Mouse (Mus musculus): ENCODE results near the gene Fam78a. TPM values are rescaled to one million over a fixed set of nuclear protein-coding genes. Genes with fewer than 3 reads are reported as not detected.
A peak's percentile ranks its signal among the peaks of the same experiment; 100 is the strongest.

The Fam78a gene
- polyA plus RNA-seq, 1 experiment from 2014 or later, result 2.2 TPM

DNA sequence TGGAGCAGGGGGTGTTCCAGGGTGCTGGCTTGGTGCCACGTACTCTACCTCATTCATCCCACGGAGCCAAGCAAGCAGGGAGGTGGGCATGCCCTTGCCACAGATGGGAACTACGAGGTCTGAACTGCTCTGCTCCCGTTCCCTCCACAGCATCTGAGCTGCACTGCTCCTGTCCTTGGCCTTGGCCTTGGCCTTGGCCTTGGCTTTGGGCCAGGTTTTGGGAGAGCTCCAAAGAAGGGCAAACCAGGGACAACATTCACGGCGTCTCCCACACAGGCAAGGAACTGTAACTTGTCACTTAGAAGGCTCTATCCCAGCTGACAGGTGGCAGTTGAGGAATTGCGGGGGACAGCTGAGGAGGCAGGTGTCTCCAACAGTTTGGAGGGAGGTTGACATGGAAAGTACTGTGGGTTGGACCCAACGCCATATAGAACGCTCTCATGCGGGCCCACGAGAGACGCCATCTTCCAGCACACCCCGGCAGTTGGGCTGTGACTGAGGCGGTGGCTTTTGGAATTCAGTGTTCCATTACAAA, 5.4 kb downstream of the Fam78a start:
- no peaks in the 10 kb centered on the region for H3K36me3 ChIP-seq (replicated peaks)
- H3K4me1 ChIP-seq, result peaks cover 42% of the 10 kb centered on the region
- no peak overlapping the region for H3K4me3 ChIP-seq
- no peaks in the 10 kb centered on the region for H3K9me3 ChIP-seq
- no peak overlapping the region for H3K27ac ChIP-seq (replicated peaks)
- H3K27me3 ChIP-seq (replicated peaks; ENCODE audit: low read depth, poor library complexity, severe bottlenecking), result peaks cover 51% of the 10 kb centered on the region
- no peak for DNase-seq (ENCODE audit: low spot score)
- WGBS, result 92% methylated on average over 14 of the region's 14 CpGs

DNA sequence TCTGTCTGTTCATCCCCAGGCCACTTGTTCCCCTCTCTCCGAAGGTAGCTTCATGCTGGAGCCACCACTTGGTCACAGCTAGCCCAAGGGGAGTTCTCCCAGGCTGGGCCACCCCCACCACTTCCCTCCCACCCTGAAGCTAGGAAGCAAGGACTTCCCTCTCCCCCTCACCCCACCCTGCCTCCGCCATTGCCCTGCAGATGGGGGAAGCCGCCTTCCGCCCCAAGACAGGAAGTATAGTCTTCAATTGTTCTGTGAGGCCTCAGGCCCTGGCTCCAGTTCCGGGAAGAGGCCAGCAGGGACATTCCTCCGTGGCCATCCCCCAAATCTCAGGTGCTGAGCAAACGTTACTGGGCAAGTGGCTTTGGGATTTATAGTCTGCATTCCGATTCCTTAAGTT, 6.1 kb downstream of the Fam78a start:
- peaks cover 43% of the 10 kb centered on the region for H3K27me3 ChIP-seq (replicated peaks; ENCODE audit: low read depth, poor library complexity, severe bottlenecking)
- no peaks in the 10 kb centered on the region for H3K9me3 ChIP-seq
- peak overlapping the region; percentile 52 for H3K27ac ChIP-seq (replicated peaks)
- DNase-seq (ENCODE audit: low spot score), result peak; percentile 23
- WGBS, result 39% methylated on average over 8 of the region's 8 CpGs
- peaks cover 41% of the 10 kb centered on the region for H3K4me1 ChIP-seq
- H3K4me3 ChIP-seq, result 0 out of 2 replicates have a peak overlapping the region, but pooled peaks have one; percentile 17
- no peaks in the 10 kb centered on the region for H3K36me3 ChIP-seq (replicated peaks)

DNA sequence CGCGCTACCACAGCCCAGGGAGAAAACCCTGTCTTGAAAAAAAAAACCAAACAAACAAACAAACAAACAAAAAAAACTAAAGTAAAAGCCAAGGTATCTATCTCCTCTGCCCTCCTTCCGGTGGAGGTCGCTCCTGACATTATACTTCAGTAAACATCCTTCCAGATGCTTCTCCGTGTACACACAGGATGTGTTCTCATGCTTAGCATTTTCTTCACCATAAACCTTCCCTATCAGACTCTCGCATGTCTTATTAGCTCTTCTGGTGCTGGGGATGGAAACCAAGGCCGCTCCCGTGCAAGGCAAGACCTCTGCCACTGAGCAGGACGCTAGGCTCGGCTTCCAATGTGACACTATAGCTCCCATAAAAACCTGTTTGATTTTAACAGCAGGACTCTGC, 6.9 kb downstream of the Fam78a start:
- H3K27me3 ChIP-seq (replicated peaks; ENCODE audit: low read depth, poor library complexity, severe bottlenecking), result peaks cover 35% of the 10 kb centered on the region
- DNase-seq (ENCODE audit: low spot score), result no peak
- 85% methylated on average over 10 of the region's 10 CpGs for WGBS
- peaks cover 33% of the 10 kb centered on the region for H3K4me1 ChIP-seq
- H3K4me3 ChIP-seq, result no peak overlapping the region
- peak overlapping the region; percentile 52 for H3K27ac ChIP-seq (replicated peaks)
- no peaks in the 10 kb centered on the region for H3K36me3 ChIP-seq (replicated peaks)
- H3K9me3 ChIP-seq, result no peaks in the 10 kb centered on the region

DNA sequence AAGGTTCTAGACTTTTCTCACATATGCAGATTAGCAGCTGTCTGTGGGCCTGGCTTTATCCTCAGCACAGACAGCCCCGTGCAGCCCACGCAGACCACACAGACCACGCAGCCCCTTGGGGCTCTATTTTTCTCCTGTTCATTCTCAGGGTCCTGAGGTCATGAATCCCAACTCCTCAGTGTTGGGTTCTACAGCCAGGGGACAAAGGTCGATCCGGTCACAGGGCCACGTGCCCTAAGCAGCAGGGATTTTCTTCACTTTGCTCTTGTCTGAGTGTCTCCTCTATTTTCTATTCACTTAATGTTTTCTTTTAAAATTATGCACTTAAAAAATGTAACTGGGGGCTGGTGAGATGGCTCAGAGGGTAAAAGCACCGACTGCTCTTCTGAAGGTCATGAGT, 9.3 kb downstream of the Fam78a start:
- H3K27me3 ChIP-seq (replicated peaks; ENCODE audit: low read depth, poor library complexity, severe bottlenecking), result peaks cover 12% of the 10 kb centered on the region
- no peak overlapping the region for H3K27ac ChIP-seq (replicated peaks)
- H3K36me3 ChIP-seq (replicated peaks), result no peaks in the 10 kb centered on the region
- peaks cover 27% of the 10 kb centered on the region for H3K4me1 ChIP-seq
- no peak overlapping the region for H3K4me3 ChIP-seq
- no peaks in the 10 kb centered on the region for H3K9me3 ChIP-seq
- WGBS, result 63% methylated on average over 7 of the region's 7 CpGs
- no peak for DNase-seq (ENCODE audit: low spot score)

DNA sequence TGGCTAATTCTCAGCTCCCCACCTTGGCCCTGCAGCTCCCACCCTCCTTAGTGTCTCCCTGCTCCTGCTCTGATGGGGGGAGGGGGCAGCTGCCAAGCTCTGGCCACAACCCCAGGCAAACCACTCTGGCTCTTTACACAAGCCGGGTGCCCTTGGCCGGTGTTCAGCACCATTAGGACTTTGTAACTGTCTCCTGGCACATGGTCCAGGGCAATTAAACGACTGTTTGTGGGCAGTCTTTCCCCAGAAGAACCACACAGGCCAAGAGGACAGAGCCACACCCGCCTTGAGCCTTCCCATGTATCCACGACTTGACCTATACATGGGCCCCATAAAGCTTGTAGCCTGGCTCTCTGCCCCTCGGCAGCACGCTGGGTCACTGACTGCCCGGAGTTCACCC, 10.3 kb downstream of the Fam78a start:
- Histone ChIP-seq H3K36me3 (replicated peaks) (no peaks in the 10 kb centered on the region), H3K4me3 (no peak overlapping the region), H3K27me3 (replicated peaks; ENCODE audit: low read depth, poor library complexity, severe bottlenecking) (peaks cover 7% of the 10 kb centered on the region; the same call in 1 of the 2 replicates), H3K4me1 (peaks cover 26% of the 10 kb centered on the region), H3K9me3 (no peaks in the 10 kb centered on the region), H3K27ac (replicated peaks) (no peak overlapping the region)
- 72% methylated on average over 8 of the region's 8 CpGs for WGBS
- no peak for DNase-seq (ENCODE audit: low spot score)

DNA sequence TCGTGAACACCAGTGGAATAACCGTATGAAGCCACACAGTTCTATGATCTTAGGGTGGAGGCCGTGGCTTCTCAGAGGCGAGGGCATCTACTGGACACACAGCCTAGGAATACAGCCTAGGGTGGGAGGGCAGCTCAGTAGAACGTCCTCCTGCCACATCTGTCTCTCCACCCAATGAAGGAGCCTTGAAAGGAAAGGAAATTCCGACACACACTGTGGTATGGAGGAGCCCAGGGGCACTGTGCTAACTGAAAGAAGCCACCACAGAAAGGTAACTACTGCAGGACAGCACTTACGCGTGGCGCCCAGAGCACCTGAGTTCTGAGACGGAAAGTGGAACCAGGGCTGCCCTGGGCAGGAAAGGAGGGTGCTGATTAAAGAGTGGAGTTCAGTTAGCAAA, 13.9 kb downstream of the Fam78a start:
- Histone ChIP-seq H3K27me3 (replicated peaks; ENCODE audit: low read depth, poor library complexity, severe bottlenecking) (peaks cover 16% of the 10 kb centered on the region), H3K4me3 (no peak overlapping the region), H3K9me3 (no peaks in the 10 kb centered on the region), H3K36me3 (replicated peaks) (no peaks in the 10 kb centered on the region), H3K4me1 (peaks cover 22% of the 10 kb centered on the region), H3K27ac (replicated peaks) (no peak overlapping the region)
- WGBS, result 90% methylated on average over 10 of the region's 10 CpGs
- no peak for DNase-seq (ENCODE audit: low spot score)

DNA sequence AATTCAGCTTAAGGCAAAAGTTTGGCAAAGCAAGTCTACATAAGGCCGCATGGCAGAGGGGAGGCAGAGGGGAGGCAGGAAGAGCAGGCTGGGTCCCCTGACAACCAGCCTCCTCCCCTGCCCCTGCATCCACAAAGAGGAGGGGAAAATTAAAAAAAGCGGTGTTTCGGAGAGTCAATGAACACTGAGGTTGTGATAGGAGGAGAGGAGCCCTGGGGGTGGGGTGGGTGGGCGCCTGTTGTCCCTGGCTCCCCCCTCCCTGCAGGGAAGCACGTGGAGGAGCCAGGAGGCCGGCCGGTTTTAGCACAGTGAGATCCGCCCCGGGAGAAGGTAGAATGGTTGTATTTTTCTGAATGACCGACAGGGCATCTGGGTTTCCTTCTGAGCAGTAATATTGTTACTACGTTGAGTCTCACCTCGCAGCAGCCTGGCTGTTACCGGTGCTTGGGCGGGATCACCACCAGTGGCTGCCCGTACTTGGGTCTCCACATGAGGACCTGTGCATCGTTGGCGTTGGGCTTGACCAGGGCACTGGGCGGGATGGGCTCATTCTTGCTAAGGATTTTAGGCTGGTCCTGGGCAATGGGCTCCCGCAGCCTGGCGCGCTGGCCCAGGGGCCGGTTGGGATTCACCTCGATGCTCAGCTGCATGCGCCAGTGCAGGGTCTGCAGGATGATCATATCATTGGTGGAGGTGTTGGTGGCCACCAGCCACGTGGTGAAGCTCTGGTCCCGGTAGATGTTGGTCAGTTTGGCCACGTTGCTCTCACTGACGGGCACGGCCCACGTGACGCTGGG, 15.6 kb downstream of the Fam78a start:
- no peaks in the 10 kb centered on the region for H3K36me3 ChIP-seq (replicated peaks)
- H3K27me3 ChIP-seq (replicated peaks; ENCODE audit: low read depth, poor library complexity, severe bottlenecking), result peaks cover 16% of the 10 kb centered on the region
- 54% methylated on average over 31 of the region's 31 CpGs for WGBS
- peak overlapping the region; percentile 28 for H3K4me3 ChIP-seq
- no peaks in the 10 kb centered on the region for H3K9me3 ChIP-seq
- H3K4me1 ChIP-seq, result peaks cover 33% of the 10 kb centered on the region
- DNase-seq (ENCODE audit: low spot score), result peak; percentile 47
- peak overlapping the region; percentile 4; the same call in 1 of the 2 replicates for H3K27ac ChIP-seq (replicated peaks)

DNA sequence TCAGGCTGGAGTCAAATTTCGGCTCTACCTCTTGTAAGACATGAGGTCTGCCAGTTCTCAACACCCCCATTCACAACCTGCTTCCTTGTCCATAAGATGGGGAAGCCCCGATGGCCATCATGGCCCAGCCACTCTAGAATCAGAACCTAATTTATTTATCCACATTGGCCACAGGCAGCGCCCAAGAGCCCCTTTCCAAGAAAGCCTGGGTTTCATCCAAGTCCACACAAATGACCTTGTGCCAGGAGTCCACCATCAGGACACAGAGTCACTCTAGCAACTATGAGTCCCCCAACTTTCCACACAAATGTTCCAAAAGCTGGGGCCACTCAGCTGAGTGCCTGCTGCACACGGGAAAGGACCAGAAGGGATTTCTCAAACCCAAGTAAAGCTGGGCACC, 18.7 kb downstream of the Fam78a start:
- 84% methylated on average over 4 of the region's 4 CpGs for WGBS
- no peak for DNase-seq (ENCODE audit: low spot score)

DNA sequence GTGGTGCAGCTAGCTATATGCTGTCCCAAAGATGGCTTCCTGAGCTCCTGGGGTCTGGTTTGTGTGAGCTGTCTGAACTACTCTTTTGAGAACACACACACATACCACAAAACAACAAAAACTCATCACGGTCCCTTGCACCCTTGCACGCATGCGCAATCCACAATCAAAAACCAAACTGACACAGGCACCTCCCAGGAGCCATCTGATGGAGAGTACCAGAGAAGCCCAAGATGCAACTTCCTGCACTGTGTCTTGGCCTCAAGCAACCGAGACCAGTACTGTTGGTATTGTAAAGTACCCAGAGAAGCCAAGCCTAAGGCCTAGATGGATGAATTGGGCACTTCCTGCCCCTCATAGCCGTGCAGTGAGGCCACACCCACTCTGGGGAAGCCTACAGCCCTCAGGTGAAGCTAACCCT, 19.3 kb downstream of the Fam78a start:
- Histone ChIP-seq H3K4me3 (no peak overlapping the region), H3K4me1 (peaks cover 52% of the 10 kb centered on the region), H3K9me3 (no peaks in the 10 kb centered on the region), H3K36me3 (replicated peaks) (no peaks in the 10 kb centered on the region), H3K27me3 (replicated peaks; ENCODE audit: low read depth, poor library complexity, severe bottlenecking) (peaks cover 16% of the 10 kb centered on the region), H3K27ac (replicated peaks) (no peak overlapping the region)
- WGBS, result 79% methylated on average over 5 of the region's 5 CpGs
- DNase-seq (ENCODE audit: low spot score), result no peak

More for the DNA sequence above, 18.7 kb downstream of the Fam78a start:
- H3K4me1 ChIP-seq, result peaks cover 48% of the 10 kb centered on the region
- peaks cover 16% of the 10 kb centered on the region for H3K27me3 ChIP-seq (replicated peaks; ENCODE audit: low read depth, poor library complexity, severe bottlenecking)
- no peak overlapping the region for H3K4me3 ChIP-seq
- no peaks in the 10 kb centered on the region for H3K9me3 ChIP-seq
- no peak overlapping the region for H3K27ac ChIP-seq (replicated peaks)
- no peaks in the 10 kb centered on the region for H3K36me3 ChIP-seq (replicated peaks)

DNA sequence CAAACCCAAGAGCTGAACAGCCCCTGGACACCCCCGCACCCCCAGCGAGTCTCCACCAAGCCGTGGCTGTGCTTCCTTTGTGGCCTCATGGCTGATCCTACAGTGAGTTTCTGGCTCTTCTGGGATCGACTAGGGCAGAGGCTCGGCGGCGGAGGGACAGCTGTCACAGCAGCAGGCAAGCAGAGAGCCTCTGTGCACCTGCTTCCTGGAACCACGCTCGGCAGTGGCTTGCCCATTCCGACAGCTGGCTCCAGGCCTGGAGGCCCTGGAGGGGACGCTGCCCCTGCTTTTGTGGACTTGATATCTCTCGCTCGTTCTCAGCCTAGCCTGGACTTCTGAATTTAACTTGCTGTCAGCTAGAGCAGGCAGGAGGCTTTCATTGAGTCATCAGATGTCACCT, 19.7 kb downstream of the Fam78a start:
- Histone ChIP-seq H3K27ac (replicated peaks) (0 out of 2 replicates have a peak overlapping the region, but pooled peaks have one; percentile 2), H3K4me1 (peaks cover 56% of the 10 kb centered on the region), H3K9me3 (no peaks in the 10 kb centered on the region), H3K36me3 (replicated peaks) (no peaks in the 10 kb centered on the region), H3K4me3 (no peak overlapping the region), H3K27me3 (replicated peaks; ENCODE audit: low read depth, poor library complexity, severe bottlenecking) (peaks cover 16% of the 10 kb centered on the region)
- WGBS, result 81% methylated on average over 13 of the region's 13 CpGs
- DNase-seq (ENCODE audit: low spot score), result no peak

DNA sequence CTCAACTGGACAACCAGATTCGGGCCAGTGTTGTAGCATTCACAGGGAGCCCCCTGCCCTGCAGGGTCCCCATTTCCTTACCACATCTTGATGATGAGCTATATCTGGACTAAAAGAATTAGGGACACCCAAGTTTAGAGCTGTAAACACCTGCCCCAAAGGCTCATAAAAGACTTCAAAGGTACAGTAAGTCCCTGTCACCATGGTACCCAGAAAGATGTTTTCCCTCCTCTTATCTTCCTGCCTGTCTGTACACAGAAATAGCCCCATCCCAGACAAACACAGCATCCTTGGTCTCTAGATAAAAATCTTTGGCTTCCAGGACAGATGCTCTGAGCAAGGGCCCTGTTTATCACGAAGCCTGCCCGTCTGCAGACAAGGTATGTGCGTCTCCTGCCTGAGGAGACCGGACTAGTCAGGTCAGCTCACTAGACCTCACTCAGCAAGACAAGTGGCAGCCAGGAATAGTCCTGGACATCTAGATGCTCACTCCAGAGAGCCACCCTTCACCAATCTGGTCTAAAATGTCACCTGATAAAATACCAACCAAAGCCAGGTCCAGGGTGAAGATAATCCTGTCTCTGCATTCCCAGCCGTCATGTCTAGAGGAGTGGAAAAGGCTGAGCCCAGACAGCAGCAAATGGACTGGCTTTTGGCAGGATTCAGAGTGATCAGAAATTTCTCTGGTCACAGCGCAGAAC, 21.1 kb downstream of the Fam78a start:
- H3K27me3 ChIP-seq (replicated peaks; ENCODE audit: low read depth, poor library complexity, severe bottlenecking), result peaks cover 9% of the 10 kb centered on the region
- no peak for DNase-seq (ENCODE audit: low spot score)
- peaks cover 59% of the 10 kb centered on the region for H3K4me1 ChIP-seq
- no peak overlapping the region for H3K27ac ChIP-seq (replicated peaks)
- WGBS, result 82% methylated on average over 7 of the region's 7 CpGs
- no peaks in the 10 kb centered on the region for H3K36me3 ChIP-seq (replicated peaks)
- H3K9me3 ChIP-seq, result no peaks in the 10 kb centered on the region
- no peak overlapping the region for H3K4me3 ChIP-seq

DNA sequence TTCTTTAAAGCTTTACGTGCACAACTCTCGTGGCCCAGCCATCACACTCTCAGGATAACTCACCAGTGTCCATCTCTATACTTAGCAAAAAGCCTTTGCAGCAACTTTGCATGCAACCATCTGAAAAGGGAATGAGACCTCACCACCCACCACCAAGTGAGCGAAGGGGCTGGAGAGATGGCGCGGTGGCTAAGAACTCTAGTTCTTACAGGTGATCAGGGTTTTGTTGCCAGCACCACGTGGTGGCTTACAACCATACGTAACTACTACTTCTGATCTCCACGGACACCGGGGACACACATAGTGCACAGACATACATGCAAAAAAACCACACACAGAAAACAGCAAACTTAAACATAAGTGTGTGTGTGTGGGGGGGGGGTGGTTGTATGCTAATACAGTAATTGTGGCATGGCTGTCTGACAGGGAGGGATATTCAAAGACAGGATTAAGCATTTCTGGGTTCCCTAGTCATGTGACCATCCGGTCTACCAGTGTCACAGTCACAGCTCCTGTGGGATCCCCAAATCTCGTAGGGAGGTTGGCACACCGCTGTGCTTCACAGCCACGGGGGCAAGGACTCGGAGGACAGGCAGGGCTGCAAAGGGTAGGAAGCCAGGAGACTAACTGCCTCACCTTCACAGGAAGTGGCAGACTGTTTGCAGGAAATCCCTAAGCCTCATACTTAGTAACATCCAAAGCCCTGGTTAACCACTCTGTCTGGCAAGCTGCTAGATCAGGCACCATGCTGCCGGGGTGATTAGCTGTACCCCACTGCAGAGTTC, 21.8 kb downstream of the Fam78a start:
- Histone ChIP-seq H3K4me3 (no peak overlapping the region), H3K36me3 (replicated peaks) (no peaks in the 10 kb centered on the region), H3K4me1 (peaks cover 57% of the 10 kb centered on the region), H3K27me3 (replicated peaks; ENCODE audit: low read depth, poor library complexity, severe bottlenecking) (peaks cover 2% of the 10 kb centered on the region), H3K9me3 (no peaks in the 10 kb centered on the region), H3K27ac (replicated peaks) (no peak overlapping the region)
- DNase-seq (ENCODE audit: low spot score), result no peak
- WGBS, result 88% methylated on average over 15 of the region's 15 CpGs
